Mouse (Mus musculus) thymus, postnatal 25 days (tissue): Measurements from ENCODE around the gene Trpm2.
A peak's percentile ranks its signal among the peaks of the same experiment; 100 is the strongest.
"Not testable (repeated sequence)": the region's sequence is repeated elsewhere in the genome, so short reads cannot be mapped to it uniquely, and the experiment has no call there.

ENCODE experiments used
- DNase-seq: peaks from one replicate; pipeline ENCODE4 v3.0.0; 2022

The Trpm2 gene

GRCm38 (mm10) chr10:77976458-77977150 is 6.2 kb upstream of the Trpm2 start:
- DNase-seq, result no peak

GRCm38 (mm10) chr10:77975653-77976052 is 5.3 kb upstream of the Trpm2 start:
- DNase-seq, result no peak

- DNase-seq, result no peak
Measured at GRCm38 (mm10) chr10:77974811-77975210, 4.4 kb upstream of the Trpm2 start.

GRCm38 (mm10) chr10:77974323-77974722 is 4.0 kb upstream of the Trpm2 start:
- DNase-seq, result no peak

- peak; percentile 54 for DNase-seq
Measured at GRCm38 (mm10) chr10:77971709-77972553, 1.6 kb upstream of the Trpm2 start.

- no peak for DNase-seq
Measured at GRCm38 (mm10) chr10:77971191-77971590, 828 bp upstream of the Trpm2 start.

- no peak for DNase-seq
Measured at GRCm38 (mm10) chr10:77969973-77970325, 414 bp downstream of the Trpm2 start.

- DNase-seq, result no peak
Measured at GRCm38 (mm10) chr10:77969274-77969972, 940 bp downstream of the Trpm2 start.

GRCm38 (mm10) chr10:77963971-77964370 is 6.4 kb downstream of the Trpm2 start:
- DNase-seq, result no peak

- no peak for DNase-seq
Measured at GRCm38 (mm10) chr10:77962725-77963124, 7.6 kb downstream of the Trpm2 start.

- DNase-seq, result not testable (repeated sequence)
Measured at GRCm38 (mm10) chr10:77950468-77950867, 19.9 kb downstream of the Trpm2 start.

GRCm38 (mm10) chr10:77939685-77940084 is 30.7 kb downstream of the Trpm2 start:
- no peak for DNase-seq

GRCm38 (mm10) chr10:77927375-77927774 is 43.0 kb downstream of the Trpm2 start:
- DNase-seq, result no peak

GRCm38 (mm10) chr10:77926140-77926539 is 44.2 kb downstream of the Trpm2 start:
- DNase-seq, result peak; percentile 66

GRCm38 (mm10) chr10:77922681-77923080 is 47.7 kb downstream of the Trpm2 start:
- no peak for DNase-seq

- DNase-seq, result no peak
Measured at GRCm38 (mm10) chr10:77921009-77921408, 49.4 kb downstream of the Trpm2 start.

GRCm38 (mm10) chr10:77916636-77917335 is 53.6 kb downstream of the Trpm2 start:
- DNase-seq, result peak; percentile 68

- no peak for DNase-seq
Measured at GRCm38 (mm10) chr10:77913292-77913691, 57.1 kb downstream of the Trpm2 start.

- no peak for DNase-seq
Measured at GRCm38 (mm10) chr10:77912605-77913004, 57.8 kb downstream of the Trpm2 start.

GRCm38 (mm10) chr10:77902894-77903715 is 67.3 kb downstream of the Trpm2 start:
- no peak for DNase-seq

GRCm38 (mm10) chr10:77902211-77902893 is 68.0 kb downstream of the Trpm2 start, which contains the start of gene Lrrc3:
Gene Lrrc3 (minus strand): TSS chr10:77902536.
- peak; percentile 42 for DNase-seq
